Mouse (Mus musculus) lung, adult 2 months (tissue): ENCODE measurements around the gene Cyld.

Source experiments
- CTCF ChIP-seq: fragments of 200-500 bp; IDR thresholded peaks from 2 replicates; pipeline ENCODE4 v1.5.1; 2011; ENCODE audit warnings: mild to moderate bottlenecking, low read length, control low read depth; ENCODE audit not compliant: insufficient read depth
- POLR2A ChIP-seq: fragments of 200-500 bp; IDR thresholded peaks from 2 replicates; pipeline ENCODE4 v1.6.1; 2011; ENCODE audit warnings: low read depth, mild to moderate bottlenecking, control low read depth, low read length, borderline replicate concordance; ENCODE audit errors: extremely low read depth

GRCm38 (mm10) chr8:88650016-88650708, 46.7 kb upstream of the Cyld start:
- TF ChIP-seq CTCF (no peak), POLR2A (no peak)
